Mouse (Mus musculus) layer of hippocampus, adult 18-20 months (tissue): ENCODE measurements around the gene Gm12216. TPM values are rescaled to one million over a fixed set of nuclear protein-coding genes. Genes with fewer than 3 reads are reported as not detected.

Source experiments
- DNase-seq, 2 experiments: peaks; one replicate each; pipeline ENCODE4 v3.0.0; 2022; ENCODE audit warnings: low spot score in 2 of 2
- total RNA-seq, 2 experiments: library from RNA; stranded (reverse); gene quantifications; 2 replicates each; pipeline ENCODE4 v1.2.3; 2021

Gene Gm12216
- total RNA-seq, 2 experiments from 2014 or later, result 7.4 to 7.9 TPM

- no peak for DNase-seq
Measured at GRCm38 (mm10) chr11:53821945-53822338, 37.1 kb downstream of the Gm12216 start.

GRCm38 (mm10) chr11:53821230-53821944, 37.7 kb downstream of the Gm12216 start:
- DNase-seq, result no peak

DNA sequence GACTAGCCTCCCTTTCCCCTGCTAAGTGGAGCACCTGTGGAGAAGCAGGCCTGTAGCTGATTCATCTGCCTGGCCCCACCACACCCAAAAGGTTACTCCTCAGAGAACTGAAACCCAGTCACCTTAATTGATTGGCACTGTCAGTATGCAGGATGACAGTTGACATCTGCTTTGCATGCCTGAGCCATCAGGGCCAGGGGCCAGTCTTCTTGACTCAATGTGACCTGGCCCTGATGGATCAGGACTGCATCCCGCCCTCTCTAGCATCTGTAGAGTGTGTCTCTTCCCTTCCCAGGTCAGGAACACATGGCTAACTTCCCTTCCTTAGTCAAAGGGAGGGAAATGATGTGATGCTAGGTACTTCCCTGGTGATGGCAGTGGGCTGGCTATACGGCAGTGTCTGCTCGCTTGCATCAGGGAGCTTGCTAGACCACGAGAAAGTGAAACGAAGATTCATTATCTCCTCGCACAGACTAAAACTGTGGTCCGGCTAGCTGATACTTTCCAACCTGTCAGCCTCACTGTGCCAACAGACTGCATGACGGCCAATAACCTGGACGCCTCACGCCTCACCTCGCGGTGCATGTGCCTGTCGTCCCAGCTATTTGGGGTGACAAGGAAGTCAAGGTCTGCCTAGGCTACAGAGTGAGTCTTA, 38.4 kb downstream of the Gm12216 start:
- no peak for DNase-seq

GRCm38 (mm10) chr11:53819511-53819910, 39.5 kb downstream of the Gm12216 start:
- no peak for DNase-seq

DNA sequence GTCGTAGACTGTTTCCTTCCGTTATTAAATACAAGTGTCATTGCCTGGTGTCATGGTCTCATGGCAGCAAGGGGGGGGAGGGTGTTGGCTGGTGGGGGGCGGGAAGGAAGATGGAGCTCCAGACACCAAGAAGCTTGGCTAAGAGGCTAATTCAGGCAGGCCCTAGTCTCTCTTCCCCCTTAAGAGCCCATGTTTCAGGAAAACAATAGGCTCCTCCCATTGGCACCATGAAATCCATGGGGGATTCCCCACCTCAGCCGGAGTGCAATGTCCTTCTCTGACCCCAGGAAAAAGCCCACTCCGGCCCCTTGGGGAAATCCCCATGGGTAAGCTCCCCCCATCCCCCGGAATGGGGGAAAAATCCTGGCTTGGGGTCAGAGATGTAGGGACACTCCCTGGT, 40.3 kb downstream of the Gm12216 start:
- DNase-seq, result no peak

DNA sequence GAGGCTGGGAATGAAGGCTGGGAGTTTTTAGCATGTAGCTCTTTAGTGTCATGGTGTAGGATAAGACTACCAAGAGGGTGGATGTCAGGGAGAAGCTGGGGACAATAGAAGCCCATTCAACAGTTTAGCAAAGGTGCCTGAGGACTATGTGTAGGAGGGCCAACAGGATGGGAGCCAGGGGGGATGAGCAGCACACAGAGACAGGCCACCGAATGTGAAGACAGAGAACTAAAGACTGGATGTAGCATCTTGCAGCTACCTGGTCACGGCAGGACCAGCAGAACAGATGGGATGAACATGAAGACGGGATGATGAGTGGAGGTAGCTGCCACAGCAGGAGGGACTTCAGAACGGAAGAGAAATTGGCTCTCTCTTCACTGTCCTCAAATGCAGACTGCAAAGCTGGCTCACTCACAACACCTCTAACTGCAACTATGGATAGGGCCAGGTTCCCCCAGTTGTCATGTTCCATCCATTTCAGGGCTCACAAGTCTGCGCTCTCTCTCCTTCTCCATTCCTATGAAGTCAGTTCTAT, 42.1 kb downstream of the Gm12216 start:
- DNase-seq, result no peak

- no peak for DNase-seq
Measured at GRCm38 (mm10) chr11:53814810-53815209, 44.2 kb downstream of the Gm12216 start.

DNA sequence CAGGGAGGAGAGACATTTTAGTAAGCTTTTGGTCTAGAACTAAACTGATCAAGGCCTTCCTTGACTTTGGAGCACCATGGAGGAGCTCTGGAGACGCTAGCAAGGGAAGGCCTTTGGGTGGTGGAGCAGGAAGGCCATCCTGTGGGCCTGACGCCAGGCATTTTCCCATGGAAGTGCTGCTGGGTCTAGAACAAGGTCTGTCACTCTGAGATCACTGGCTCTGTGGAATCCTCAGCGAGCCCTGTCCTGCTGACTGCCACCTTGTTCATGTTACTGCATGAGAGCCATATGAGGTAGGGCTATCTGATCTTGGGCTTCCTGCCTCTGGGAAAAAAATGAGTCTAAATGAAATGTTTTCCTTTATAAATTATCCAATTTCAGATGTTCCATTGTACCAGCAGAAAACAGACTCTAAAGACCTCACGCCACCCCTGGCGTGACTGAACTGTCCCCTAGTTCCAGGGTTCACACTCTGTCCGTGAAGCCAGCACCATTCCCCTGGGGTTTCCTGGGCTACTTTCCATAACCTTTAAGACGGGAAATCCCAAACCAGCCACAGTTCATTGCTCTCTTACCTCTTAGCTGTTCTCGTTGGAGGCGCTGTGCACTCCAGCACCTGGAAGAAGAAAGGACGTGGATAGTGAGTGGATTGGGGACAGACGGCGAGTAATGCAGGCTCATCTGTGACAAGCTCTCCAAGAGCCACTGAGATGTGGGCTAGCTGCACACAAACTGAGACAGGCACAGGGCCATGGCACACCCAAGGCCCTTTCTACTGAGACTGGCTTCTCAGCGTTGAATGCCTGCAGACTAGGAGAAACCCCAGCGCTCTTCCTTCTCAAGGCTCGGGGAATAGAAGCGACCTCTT, 45.8 kb downstream of the Gm12216 start:
- DNase-seq, result no peak

DNA sequence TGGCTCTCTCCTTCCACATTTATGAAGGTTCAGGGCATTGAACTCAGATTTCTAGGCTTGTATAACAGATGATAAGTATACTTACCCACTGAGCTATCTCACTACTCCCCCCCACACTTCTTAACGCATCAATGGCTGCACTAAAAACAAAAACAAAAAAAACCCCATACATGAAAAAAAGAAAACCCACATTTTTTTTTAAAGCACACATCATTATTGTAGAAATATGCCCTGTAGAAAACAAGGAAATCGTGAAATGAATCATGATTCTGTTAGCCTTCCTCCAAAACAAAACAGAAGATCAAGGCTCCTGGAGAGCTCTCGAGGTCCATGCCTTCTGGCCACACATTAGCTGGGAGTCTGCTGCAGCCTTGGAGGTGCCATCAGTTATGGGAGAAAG, 47.7 kb downstream of the Gm12216 start:
- DNase-seq, result no peak

- no peak for DNase-seq
Measured at GRCm38 (mm10) chr11:53810749-53811148, 48.3 kb downstream of the Gm12216 start.

GRCm38 (mm10) chr11:53810156-53810555, 48.9 kb downstream of the Gm12216 start:
- no peak for DNase-seq

DNA sequence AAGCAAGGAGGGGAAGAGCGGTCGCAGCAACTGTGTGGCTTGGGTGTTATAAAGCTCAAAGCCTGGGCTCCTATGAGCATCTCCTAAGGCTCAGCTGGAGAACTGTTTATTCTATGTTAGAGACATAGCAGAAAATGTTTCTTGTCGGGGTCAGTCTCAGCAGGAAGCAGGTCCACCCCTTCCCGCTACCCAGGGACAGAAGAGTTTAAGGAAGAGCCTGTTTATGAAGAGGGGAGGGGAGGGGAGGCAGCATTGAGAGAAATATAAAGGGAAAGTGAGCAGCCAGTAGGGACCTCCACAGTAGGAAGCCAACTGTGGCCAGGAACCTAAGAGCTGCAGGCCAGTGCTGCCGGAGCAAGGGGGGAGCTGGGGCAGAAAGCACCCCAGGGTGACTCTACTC, 49.7 kb downstream of the Gm12216 start:
- DNase-seq, result no peak

- DNase-seq, result no peak
Measured at GRCm38 (mm10) chr11:53805786-53806185, 53.3 kb downstream of the Gm12216 start.

DNA sequence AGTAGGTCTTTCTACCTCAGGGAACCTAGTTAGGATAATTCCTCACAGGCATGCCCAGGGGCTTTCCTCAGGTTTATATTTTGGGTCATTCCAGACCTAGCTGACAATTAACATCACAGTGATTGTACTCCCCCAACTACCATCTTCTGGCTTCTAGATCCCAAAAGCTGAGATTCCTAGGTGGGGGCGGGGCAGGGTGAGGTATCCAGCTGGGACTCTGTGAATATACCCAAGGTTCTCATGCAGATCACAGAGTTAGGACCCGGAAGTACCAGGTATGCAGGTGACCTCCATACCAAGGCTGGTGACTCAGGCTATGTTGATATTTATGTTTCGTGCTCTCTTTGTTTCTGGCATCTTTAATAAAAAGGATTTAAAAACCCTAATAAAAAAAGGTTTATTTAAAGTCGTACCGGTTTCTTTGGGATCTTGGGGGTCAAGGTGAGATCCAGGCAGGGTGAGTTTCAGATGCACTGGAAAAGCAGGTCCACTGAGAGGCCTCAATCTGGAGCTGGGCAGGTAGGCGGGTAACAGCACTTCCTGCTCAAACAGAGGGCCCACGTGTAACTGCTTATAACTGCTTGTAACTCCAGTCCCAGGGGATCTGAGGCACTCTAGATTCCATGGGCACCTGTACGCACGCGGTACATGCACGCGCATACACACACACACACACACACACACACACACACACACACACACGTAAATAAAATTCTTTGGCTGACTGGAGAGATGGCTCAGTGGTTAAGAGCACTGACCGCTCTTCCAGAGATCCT, 54.3 kb downstream of the Gm12216 start:
- DNase-seq, result no peak

GRCm38 (mm10) chr11:53803494-53803893, 55.6 kb downstream of the Gm12216 start:
- DNase-seq, result no peak

DNA sequence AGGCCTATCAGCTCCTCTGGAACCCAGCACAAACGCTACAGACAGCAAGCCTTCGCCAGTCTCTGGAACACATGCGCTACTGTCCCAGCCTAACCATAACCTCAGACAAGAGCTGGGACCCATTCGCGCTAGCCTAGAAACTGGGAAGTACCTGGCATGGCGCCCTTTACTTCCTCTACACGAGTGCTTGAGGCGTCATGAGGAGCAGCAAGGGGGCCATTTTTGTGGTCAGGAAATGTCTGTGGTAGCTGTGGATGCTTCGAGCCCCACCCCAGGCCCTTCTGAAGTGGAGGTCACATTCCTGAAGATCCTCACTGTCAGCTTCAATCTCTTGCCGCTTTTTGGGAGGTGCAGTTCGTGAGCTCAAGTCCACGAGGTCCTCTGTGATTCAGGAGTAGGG, 56.0 kb downstream of the Gm12216 start:
- no peak for DNase-seq

GRCm38 (mm10) chr11:53800975-53801374, 58.1 kb downstream of the Gm12216 start:
- no peak for DNase-seq

GRCm38 (mm10) chr11:53800036-53800435, 59.0 kb downstream of the Gm12216 start:
- DNase-seq, result no peak

- DNase-seq, result peak in 1 of 2 experiments; percentile 27
Measured at GRCm38 (mm10) chr11:53798041-53798711, 60.9 kb downstream of the Gm12216 start.

- DNase-seq, result no peak
Measured at GRCm38 (mm10) chr11:53797386-53797920, 61.6 kb downstream of the Gm12216 start.
